Mouse (Mus musculus): ENCODE results near the gene Srsf10.
A peak's percentile ranks its signal among the peaks of the same experiment; 100 is the strongest.

The Srsf10 gene

DNA sequence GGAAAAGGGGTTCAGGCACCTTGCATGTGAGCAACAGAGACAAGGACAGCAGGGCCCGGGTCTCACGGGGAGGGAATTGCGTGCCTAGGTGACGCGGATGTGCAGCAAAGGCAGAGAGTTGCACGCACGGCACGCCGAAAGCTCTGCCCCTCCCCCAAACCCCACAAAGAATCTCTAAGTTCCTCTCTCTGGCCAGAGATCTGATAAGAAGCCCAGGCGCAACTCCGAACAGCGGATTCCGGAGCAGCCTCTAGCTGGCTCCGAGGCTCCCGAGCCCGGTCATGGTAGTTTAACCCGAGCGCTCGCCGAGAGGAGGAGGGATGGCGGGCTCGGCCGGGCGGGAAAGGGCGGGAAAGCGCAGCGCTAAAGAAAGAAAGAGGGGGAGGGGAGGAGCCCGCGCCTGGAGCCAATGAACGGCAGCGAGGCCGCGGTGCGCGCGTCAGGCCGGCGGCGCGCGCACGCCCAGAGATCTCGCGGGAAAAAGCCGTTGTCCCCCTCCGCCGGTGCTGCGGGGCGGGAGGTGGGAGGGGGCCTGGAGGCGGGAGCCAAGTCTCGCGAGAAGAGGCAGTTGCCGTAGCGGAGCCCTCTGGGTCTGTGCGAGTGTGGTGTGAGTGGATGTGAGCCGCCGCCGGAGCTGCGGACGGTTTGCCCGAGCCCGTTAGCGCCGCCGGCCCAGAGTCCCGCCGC is at the start of gene Srsf10:
Srsf10 (plus strand) TSS at position 212 of the 687 bp plus-strand sequence.
- DNase-seq (ENCODE audit: low read depth, low spot score) = peak; percentile 91

DNA sequence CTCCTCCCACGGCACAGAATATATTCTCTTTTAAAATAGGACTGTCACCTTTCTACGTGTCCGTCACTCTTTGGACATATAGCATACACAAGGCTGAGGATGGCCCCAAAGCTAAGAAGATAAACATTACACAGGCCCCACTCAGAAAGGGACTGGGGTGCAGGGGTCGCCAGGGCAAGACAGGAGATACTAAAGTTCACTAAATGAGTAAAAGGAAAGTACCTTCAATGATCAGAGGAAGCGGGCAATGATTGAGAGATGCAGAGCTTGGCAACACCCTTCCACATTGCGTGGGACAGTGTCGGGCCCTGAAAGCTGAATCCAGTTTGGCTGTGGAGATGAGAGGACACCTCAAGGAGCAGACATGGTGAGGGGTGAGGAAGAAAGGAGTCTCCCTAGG is 40.7 kb upstream of the Srsf10 start:
- DNase-seq (ENCODE audit: low read depth, low spot score) = no peak

DNA sequence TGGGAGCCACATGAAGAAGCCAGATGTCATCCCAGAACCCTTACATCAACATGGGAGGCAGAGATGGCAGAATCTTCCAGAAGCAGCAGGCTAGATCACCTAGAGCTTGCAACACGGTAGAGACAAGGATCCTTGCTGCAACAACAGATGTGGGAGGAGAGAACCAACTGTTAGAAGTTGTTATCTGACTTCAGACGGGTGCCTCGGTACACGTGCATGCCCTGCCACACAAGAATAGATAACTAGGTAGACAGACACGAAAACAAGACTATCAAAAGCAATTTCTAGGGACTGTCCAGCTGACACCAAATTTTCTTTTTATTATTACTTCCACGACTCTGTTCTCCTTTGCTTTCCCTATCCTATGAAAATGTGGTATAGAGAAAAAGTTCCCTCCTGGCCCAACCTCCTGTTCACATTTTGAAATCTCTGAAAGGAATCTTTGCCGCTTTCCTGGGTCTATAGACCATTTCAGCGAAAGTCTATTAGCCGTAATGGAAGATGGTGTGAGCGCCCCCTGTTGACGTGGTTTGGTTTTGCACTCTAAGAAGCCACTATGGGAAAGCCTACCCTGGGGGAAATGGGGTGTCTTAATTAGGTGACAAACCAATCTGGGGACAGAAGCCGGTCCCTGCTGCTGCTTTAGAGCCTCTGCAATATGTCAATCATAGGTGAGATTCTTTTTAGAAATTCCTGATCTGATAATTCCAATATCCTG is 38.5 kb upstream of the Srsf10 start:
- DNase-seq (ENCODE audit: low read depth, low spot score) = no peak

DNA sequence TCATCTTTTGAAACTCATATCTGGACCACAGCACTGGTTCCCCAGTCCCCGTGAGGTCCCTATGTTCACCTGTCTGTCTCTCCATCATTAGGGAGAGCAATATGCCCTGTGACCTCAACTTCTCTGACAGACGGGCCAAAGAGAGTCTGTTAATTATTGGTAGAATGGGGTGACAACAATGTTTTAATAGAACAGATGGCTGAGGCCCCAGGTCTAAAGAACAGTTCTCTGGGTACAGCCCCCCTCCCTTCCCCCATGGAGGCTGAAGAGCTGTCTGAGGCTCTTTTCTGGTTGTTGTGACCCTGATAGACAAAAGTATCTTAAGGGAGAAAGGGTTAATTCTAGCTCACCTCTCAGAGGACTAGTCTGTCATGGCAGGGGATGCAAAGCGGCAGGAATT is 37.2 kb upstream of the Srsf10 start:
- DNase-seq (ENCODE audit: low read depth, low spot score) = no peak

DNA sequence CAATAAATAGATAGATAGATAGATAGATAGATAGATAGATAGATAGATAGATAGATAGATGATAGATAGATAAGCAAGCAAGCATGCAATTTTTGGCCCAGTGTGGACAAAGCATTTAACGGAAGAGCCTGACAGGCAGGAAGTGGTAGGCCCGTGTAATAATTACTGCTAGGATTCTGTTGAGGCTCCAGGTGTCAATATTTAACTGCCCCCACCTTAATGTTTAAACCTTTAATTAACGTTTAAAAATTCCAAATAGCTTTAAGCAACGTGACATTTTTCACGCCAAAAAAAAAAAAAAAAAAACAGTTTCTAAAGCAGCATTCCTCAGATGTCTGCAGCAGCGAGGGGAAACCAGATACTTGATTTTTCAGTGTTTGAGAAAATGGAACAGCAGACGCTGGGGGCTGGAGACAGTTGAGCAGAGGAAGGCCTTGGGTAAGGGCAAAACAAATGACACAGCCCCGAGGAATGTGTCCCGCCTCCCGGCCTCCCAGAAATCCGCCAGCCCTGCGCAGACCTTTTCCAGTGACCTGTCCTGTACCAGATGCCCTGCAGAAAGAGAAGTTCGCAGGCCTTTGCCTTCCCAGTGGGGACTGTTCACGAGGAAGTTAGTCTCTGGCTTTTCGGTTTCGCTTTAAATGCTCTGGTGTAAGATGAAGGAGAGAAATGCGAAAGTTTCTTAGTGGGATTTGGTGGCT is 35.6 kb upstream of the Srsf10 start:
- DNase-seq (ENCODE audit: low read depth, low spot score) = no peak

DNA sequence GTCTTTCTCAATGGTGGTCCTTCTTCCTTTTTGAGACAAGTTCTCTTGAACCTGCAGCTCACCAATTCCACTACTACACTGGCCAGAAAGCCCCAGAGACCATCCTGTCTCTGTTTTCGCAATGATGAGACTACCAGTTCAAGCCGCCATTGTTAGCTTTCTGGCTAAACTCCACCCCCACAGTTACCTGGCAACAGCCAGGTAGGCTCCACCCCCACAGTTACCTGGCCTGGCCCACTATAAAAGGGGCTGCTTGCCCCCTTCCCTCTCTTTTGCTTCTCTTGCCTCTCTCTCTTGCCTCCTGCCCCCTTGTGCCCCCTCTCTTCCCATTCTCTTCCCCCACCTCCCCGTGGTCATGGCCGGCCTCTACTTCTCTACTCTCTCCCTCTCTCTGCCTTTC is 33.8 kb upstream of the Srsf10 start:
- DNase-seq (ENCODE audit: low read depth, low spot score) = no peak

DNA sequence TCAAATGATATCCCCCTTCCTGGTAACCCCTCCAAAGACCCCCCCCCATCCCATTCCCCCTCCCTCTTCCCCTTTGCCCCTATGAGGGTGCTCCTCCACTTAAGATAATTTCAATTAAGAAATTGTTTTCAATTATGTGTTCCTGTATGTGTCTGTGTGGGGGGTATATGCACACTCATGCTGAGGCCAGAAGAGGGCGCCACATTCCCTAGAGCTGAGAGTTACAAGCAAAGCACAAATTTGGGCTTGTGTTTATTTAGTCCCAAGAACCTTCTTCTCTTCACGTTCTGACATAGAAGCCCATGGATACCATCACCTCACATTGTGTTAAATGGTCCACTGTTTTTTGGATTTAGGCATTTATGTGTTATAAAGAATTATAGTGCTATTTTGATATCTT is 32.2 kb upstream of the Srsf10 start:
- no peak for DNase-seq (ENCODE audit: low read depth, low spot score)

DNA sequence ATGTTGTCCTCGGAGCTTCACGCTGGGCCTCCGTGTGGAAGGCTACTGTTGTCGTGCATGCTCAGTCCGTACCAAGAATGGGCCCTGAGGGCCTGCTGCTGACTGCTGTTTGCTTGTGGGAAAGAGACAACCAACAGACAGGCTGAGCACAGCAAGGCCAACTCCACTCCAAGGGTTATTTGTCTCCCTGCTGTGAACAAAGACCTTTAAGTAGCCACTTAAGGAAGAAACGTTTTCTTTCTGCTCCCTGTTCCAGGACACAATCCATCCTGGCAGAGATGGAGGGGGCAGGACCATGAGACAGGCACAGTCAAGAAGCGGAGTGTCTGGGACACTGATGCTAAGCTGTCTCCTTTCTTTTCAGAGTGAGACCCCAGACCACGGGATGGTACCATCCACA is 31.3 kb upstream of the Srsf10 start:
- DNase-seq (ENCODE audit: low read depth, low spot score) = no peak

DNA sequence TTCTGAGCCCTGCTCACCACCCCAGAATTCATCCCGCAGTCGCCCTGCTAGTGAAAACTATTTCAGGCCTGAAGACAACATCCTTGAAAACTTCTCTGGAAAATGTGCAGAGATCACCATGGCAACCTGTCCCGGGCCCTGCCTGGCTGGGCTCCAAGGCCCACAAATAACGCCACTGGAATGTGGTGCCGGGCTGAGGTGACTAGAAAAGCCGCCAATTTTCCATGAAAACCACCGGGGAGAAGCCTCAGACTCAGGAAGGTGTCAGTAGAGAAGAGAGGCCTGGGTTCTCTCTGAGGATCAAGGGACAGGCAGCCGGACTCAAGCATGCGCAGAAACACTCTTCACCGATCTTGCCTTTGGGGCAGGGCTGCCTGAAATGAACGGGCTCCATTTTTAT is 27.1 kb upstream of the Srsf10 start:
- no peak for DNase-seq (ENCODE audit: low read depth, low spot score)

DNA sequence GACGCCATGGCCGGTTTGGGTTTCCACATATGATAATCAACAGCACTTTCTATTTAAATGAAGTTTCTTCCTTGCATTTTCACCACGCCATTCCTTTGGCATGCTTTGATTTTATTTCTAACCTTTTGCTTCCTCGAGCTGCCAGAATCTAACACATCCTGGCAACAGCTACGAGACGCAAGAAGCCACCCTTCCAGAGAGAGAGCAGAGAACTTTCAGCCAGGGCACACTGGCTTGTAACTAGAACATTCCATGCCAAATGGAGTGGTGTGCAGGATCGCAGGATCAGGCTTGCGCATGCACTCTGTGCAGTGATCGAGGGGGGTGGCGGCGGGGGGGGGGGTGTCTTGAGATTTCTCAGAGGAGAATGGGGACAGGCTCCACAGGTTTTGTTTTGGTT is 23.5 kb upstream of the Srsf10 start:
- DNase-seq (ENCODE audit: low read depth, low spot score) = no peak

DNA sequence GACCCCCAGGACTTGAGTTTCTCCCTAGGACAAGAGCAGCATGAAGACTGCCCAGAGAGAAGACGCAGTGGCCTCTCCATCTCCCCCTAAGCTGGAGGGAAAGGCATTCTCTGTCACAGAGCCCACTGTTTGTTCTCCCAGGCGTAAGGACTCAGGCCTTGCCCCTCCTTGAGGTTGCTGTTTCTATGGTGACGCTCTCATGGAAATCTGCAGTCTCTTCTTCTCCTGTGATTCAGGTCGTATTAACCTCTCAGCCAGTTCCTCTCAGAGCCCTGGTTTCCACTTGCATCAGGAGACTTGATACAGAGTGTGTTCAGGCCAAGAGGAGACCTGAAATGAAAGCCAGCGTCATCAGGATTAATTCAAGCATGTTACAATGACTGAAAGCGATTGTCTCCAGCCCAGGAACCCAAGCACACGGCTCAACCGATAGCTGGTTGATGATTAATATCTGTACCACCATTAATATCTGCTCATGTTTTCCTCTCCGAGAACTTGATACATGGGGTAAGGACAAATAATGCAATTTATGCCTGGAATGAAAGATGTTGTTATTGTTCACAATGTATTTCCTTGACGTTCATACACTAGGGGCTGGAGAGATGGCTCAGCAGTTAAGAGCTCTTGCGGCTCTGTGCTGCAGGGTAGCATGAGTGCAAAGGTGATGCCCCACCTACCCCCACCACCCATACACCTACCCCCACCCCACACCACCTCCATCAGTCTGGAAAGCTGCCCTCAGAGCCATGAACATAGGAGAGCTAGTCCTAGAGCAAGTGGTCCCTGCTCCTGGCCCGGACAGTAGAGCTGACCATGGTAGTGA is 22.0 kb upstream of the Srsf10 start:
- DNase-seq (ENCODE audit: low read depth, low spot score) = no peak

DNA sequence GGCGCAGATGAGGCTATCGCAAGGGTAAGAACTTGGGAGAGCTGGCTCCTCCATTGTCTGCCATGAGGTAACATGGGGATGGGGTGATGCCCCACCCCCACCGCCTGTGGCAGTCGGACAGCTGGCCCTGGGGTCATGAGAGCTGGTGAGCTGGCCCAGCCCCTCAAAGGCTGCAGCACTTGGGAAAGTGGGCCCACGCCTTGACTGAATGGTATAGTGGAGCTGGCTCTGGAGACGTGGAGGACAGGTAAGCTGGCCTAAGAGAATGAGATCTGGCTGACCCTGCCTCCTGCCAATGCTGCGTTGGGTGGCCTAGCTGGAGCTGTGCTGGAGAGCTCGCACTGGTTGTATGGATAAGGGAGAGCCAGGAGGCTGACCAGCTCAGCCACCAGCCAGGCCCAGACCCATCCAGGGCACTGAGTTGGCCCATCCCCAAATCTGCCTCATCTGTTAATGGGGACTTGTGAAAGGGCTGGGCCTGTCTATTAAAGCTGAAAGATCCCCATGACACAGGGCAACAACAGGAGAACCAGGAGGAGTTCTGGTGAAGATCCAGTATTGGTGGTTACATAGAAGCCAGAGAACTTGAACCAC is 21.3 kb upstream of the Srsf10 start:
- DNase-seq (ENCODE audit: low read depth, low spot score) = no peak

DNA sequence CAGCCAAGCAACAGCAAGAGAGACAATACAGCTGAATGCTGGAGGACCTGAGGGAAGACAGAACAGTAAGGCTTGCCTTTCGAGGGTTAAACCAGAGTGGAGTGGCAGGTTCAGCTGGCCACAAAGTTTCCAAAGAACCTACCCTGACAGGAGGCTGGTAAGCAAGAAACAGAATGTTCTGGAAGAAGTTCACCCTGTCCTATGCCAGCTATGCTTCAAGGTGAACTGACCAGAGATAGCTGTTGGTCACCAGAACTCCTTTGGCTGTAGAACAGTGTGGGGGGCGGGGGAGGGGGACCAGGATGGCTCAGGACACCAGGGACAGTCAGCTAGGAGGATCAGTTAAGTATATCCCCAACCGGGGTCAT is 16.6 kb upstream of the Srsf10 start:
- DNase-seq (ENCODE audit: low read depth, low spot score) = no peak

DNA sequence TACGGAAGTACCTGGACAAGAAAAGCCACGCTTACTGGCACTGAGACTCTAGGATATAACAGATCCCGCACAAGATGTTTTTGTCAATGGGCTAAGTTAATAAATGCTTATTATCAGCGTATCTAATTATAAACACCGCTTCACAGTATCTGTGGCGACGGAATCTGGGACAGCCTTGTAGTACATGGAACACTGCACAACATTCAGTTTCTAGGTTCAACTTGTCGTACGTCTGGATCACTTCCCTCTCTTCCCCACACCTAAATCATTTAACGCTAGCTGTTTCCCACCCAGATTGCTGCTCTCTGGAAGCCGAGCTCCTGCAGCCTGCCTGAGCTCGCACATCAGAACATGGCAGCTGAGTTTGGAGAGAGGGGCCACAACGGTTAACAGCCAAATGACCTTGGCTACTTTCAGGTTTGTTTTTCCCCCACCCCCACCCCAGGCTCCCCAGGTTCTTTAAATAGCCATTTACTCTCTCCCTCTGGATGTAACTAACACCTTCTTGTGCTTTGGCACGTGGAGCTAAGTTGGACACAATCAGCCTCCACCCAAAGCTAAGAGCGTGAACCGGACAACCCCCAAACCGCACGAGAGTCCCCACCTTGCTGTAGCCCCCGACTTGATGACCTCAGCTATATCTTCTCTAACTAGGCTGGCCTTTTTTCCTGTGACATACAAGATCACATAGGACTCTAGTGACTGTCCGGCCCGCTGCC is 16.1 kb upstream of the Srsf10 start:
- DNase-seq (ENCODE audit: low read depth, low spot score) = no peak

DNA sequence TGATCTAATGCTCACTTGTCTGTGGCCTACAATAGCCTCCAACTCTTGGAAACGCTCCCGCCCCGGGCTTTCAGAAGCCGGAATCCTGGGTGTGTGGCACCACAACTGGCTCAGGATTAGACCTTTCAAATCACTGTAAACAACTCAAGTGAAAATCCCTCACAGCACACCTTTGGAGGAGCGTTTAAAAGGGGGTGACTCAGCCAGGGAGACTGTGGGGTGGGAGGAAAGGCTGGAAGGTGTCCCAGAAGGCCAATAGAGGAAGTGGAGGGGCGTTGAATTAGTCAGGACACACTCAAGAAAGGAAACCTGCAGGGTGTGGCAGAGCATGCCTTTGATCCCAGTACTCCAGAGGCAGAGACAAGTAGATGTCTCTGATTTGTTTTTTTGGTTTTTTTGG is 11.1 kb upstream of the Srsf10 start:
- DNase-seq (ENCODE audit: low read depth, low spot score) = no peak

DNA sequence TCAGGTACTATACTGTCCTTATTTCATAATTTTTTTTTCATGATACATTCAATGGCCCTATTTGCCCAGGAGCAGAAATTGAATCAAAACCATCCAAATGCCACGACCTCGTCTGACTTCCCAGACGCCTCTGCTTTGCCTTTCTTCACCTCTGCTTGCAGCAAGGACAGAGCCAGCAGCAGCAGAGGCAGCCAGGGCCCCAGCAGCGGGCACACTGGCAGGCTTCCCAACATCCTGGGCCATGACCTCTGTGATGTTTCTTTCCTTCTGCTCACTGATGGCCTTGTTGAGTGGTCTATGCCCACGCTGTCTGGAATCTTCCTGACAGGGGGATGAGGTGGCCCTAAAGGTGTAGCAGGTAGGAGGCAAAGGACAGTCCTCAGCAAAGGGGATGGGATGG is 8.0 kb upstream of the Srsf10 start:
- DNase-seq (ENCODE audit: low read depth, low spot score) = no peak

DNA sequence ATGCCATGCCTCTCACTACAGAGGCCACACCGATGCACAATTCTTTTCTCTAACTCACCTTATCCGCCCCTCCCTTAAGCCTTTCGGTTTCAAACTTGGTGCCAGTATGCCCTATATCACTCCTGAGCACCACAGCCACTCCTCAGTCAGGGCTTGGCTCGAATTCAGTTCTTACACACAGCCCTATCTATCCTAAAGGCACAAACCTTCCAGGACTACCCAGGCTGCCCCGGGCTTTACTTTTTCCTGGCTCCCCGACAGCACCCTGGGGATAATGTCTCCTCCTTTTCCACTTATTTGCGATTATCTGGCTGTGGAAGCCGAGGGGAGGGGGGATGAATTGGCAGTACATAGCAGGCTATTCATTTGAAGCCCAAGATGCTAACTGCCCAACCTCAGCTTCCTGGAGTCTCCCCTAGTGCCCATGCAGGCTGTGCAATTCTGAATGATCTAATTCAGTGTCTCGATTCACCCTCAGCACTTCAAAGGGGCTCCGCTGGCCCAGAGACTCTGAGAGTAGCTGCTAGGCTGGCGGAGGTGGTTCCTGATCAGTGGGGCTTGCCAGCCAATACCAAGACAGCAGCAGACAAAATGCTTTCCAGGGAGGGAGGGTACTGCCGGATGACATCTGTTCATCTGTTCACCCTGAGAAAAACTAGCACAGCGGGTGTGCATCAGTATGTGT is 5.0 kb upstream of the Srsf10 start:
- DNase-seq (ENCODE audit: low read depth, low spot score) = no peak

DNA sequence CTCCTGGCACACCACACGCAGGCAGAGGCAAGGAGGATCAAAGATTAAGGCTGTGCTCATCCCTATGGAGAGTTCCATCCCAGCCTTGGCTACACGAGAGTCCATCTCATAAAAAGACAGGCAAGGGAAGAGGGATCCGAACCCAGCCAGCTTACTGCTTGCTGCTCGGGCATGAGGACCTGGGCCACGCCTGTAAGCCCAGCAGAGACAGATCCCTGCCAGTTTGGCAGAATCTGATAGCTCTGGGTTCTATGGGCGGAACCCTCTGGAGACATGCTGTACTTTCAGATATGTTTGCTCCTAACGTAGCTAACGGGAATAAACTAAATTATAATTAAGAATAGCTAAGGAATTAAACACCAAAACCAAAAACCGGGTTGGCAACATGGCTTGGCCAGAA is 3.6 kb upstream of the Srsf10 start:
- DNase-seq (ENCODE audit: low read depth, low spot score) = no peak

DNA sequence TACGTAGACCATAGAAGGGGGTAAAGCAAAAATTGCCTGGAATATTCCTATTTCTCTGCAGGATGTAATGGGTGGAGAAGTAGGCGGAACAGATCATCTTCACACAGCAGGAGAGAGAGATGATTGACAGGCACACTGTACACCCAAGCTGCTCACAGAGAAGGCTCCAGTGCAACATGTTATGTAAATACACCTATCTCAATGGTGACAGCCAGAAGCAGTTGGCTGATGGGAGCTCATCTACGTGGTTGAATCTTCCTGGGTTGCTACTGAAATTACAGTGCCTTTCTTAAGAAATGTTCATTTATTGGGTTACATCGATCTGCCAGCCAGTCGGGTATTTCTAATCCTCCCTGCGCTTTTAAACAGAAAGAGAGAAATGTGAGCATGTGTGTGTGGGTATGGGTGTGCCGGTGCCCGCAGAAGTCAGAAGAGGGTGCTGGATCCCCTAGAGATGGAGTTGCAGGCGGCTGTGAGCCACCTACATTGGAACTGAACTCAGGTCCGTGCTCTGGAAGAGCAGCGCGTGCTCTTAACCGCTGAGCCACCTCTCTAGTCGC is 1.5 kb upstream of the Srsf10 start:
- no peak for DNase-seq (ENCODE audit: low read depth, low spot score)

DNA sequence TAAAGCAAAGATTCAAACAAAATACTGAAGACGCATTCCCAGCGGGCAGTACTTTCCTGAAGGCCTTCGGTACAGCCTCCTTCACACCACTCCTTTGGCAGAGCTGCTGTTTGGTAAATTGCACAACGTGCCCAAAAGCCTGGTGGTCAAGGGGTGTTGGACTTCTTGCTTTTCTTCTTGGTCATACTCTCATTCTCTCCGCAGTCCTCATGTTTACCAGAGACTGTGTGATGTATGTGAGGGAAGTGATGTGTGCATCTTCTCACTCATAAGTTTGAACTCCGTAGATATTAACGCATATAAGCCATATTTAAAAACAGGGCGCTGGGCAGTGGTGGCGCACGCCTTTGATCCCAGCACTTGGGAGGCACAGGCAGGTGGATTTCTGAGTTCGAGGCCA is 917 bp upstream of the Srsf10 start:
- DNase-seq (ENCODE audit: low read depth, low spot score) = no peak
